Mouse (Mus musculus): Measurements from ENCODE around the gene Kcnj10. TPM values are rescaled to one million over a fixed set of nuclear protein-coding genes. Genes with fewer than 3 reads are reported as not detected.

Kcnj10 gene
- polyA plus RNA-seq (2017; shearing (Covaris generic)) = 0.11 TPM

GRCm38 (mm10) chr1:172340729-172341321 is at the start of gene Kcnj10:
Kcnj10 (plus strand) TSS chr1:172341210.

GRCm38 (mm10) chr1:172297611-172298537 is 43.1 kb upstream of the Kcnj10 start, which contains the start of gene Atp1a2:
Atp1a2 (minus strand) TSS chr1:172298064.

GRCm38 (mm10) chr1:172329131-172329530 is 11.9 kb upstream of the Kcnj10 start, which contains the start of gene Kcnj9:
Kcnj9 (minus strand) TSS chr1:172329318.

GRCm38 (mm10) chr1:172376198-172376667 is 35.2 kb downstream of the Kcnj10 start, which contains the start of gene Pigm:
Pigm (plus strand) TSS chr1:172376546.

Other genes with a start within 250 kb of the Kcnj10 start
- 40.3 TPM for gene Pex19, start 214.5 kb upstream of the Kcnj10 start, polyA plus RNA-seq (2017; shearing (Covaris generic))
- gene Dcaf8, start 193.1 kb upstream of the Kcnj10 start, polyA plus RNA-seq (2017; shearing (Covaris generic)) = 107 TPM
- 80.7 TPM for gene Pea15a, start 134.4 kb upstream of the Kcnj10 start, polyA plus RNA-seq (2017; shearing (Covaris generic))
- not detected for gene Casq1, start 121.3 kb upstream of the Kcnj10 start, polyA plus RNA-seq (2017; shearing (Covaris generic))
- gene Atp1a4, start 82.8 kb upstream of the Kcnj10 start, polyA plus RNA-seq (2017; shearing (Covaris generic)) = not detected
- gene Igsf8, start 79.6 kb upstream of the Kcnj10 start, polyA plus RNA-seq (2017; shearing (Covaris generic)) = 70.9 TPM
- gene Atp1a2, start 43.1 kb upstream of the Kcnj10 start, polyA plus RNA-seq (2017; shearing (Covaris generic)) = 0.15 TPM
- not detected for gene Kcnj9, start 11.9 kb upstream of the Kcnj10 start, polyA plus RNA-seq (2017; shearing (Covaris generic))
- gene Pigm, start 35.3 kb downstream of the Kcnj10 start, polyA plus RNA-seq (2017; shearing (Covaris generic)) = 8.9 TPM
- not detected for gene Slamf9, start 134.1 kb downstream of the Kcnj10 start, polyA plus RNA-seq (2017; shearing (Covaris generic))
- gene Igsf9, start 140.6 kb downstream of the Kcnj10 start, polyA plus RNA-seq (2017; shearing (Covaris generic)) = 0.60 TPM
- gene Tagln2, start 158.8 kb downstream of the Kcnj10 start, polyA plus RNA-seq (2017; shearing (Covaris generic)) = 470 TPM
- gene Cfap45, start 179.6 kb downstream of the Kcnj10 start, polyA plus RNA-seq (2017; shearing (Covaris generic)) = 1.0 TPM
- not detected for gene Vsig8, start 214.7 kb downstream of the Kcnj10 start, polyA plus RNA-seq (2017; shearing (Covaris generic))
- 0.25 TPM for gene Slamf8, start 249.4 kb downstream of the Kcnj10 start, polyA plus RNA-seq (2017; shearing (Covaris generic))